Mouse (Mus musculus): ENCODE measurements around the gene Rmdn3.

- TF ChIP-seq CTCF (IDR thresholded peaks at IDR 0.05; ENCODE audit: control insufficient read depth, insufficient read depth, insufficient read length), result no peak
- TF ChIP-seq USF1 (IDR thresholded peaks at IDR 0.05; ENCODE audit: low read depth), result no peak
- TF ChIP-seq MYOG (IDR thresholded peaks at IDR 0.05; ENCODE audit: control insufficient read depth, extremely low read depth, insufficient read length), result no peak
- TF ChIP-seq MYOD1 (IDR thresholded peaks at IDR 0.05; ENCODE audit: control insufficient read depth, insufficient read length, low read depth), result no peak
Observed at GRCm38 (mm10) chr2:119176761-119177160, 19.9 kb upstream of the Rmdn3 start.
